Mouse (Mus musculus) T-helper 1 cell (primary cell): ENCODE measurements around the gene Gm11639.

ENCODE experiments used
- in situ Hi-C: fragments of 300-600 bp; cut with MboI, MseI; formaldehyde crosslinking; loops from one replicate; pipeline ENCODE4 v1.15.1; 2025; ENCODE audit warnings: high pct_unique_total_duplicates

Gm11639 gene

GRCm38 (mm10) chr11:105152017-105152300, 466.5 kb downstream of the Gm11639 start:
- in situ Hi-C loops = no loop called here

- in situ Hi-C loops = no loop called here
Measured at GRCm38 (mm10) chr11:105152357-105152899, 466.9 kb downstream of the Gm11639 start.

GRCm38 (mm10) chr11:105153068-105153833, 467.7 kb downstream of the Gm11639 start:
- in situ Hi-C loops = no loop called here

GRCm38 (mm10) chr11:105155915-105156314, 470.4 kb downstream of the Gm11639 start:
- in situ Hi-C loops = no loop called here

DNA sequence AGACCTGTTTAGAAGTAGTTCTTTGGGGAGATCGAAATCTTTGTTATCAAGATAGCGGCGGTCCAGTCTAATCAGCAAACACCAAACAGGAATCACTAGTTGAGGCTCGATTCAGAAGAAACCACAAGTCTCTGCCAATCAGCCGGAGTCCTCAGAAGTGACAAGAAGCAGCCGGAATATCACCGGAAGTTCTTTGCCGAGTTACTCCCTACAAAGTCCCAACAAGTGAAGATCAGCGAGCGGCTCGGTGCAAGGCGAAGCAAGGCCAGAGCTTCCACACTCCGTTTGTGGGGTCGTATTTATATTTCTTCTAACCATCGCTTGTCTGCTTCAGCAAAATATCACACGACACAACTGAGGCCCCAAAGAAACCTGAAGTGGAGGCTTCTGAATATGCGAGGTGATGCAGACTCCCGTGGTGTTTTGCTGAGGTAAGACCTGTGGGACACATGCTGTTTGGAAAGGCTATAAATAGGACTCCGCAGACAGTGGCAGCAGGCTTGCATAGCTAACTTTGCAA, 471.3 kb downstream of the Gm11639 start:
- in situ Hi-C loops = no loop called here

- in situ Hi-C loops = no loop called here
Measured at GRCm38 (mm10) chr11:105158047-105158446, 472.5 kb downstream of the Gm11639 start.

DNA sequence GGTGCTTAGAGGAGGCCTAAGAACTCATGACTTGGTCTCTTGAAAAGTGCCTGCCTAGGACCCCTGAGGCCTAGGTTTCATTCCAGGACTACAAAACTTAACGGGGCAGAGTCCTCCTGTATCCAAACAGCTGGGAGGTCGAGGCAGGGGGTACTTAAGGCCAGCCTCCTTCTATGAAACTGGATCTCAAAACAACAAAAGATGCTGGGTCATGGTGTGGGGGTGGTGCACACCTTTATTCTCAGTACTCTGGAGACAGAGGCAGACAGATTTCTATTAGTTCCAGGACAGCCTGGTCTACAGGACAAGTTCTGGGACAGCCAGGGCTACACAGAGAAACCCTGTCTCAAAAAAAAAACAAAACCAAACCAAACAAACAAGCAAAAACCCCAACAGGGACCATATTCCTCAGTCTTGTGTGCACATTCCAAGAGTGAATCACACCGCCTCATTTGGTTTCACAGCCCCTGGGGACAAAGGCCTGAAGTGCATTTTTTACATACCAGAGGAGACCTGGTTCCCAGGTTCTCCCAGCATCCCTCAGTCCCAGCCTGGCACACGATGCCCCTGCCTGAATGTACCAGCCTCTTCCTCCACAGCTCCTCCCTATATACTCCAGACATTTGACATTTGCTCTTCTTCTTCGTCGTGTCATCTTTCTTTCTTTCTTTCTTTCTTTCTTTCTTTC, 474.3 kb downstream of the Gm11639 start:
- in situ Hi-C loops = no loop called here

DNA sequence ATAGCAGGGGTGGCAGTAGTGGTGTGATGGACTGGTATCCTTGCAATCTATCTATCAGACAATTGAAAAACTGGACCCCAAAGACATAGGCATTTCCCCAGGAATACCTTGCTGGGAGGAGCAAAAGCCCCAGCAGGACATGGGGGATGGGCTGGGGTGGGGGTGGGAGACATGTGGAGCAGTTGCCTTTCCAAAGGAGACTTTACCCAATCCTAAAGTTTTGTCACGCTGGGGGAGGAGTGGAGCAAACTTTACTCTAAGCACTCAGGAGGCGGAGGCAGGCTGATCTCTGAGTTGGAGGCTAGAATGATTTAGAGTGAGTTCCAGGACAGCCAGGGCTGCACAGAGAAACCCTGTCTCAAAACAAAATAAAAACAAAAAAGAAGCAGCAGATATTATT, 475.9 kb downstream of the Gm11639 start:
- in situ Hi-C loops = no loop called here

GRCm38 (mm10) chr11:105164516-105165510, 479.3 kb downstream of the Gm11639 start:
- in situ Hi-C loops = no loop called here

GRCm38 (mm10) chr11:105166780-105167179, 481.3 kb downstream of the Gm11639 start:
- in situ Hi-C loops = no loop called here
